Mouse (Mus musculus) adrenal gland, postnatal 36 days (tissue): ENCODE measurements around the gene Dscaml1. TPM values are rescaled to one million over a fixed set of nuclear protein-coding genes. Genes with fewer than 3 reads are reported as not detected.

Experiments
- DNase-seq, 2 experiments: peaks; one replicate each; pipeline ENCODE4 v3.0.0; 2021; ENCODE audit warnings: mixed read lengths in 1 of 2
- total RNA-seq, 2 experiments: library from RNA; stranded (reverse); gene quantifications; 2 replicates each; pipeline ENCODE4 v1.2.3; 2021

Gene Dscaml1
- total RNA-seq, 2 experiments from 2014 or later, result 0.50 to 1.4 TPM

- DNase-seq, result no peak
These were observed 352.8 kb downstream of the Dscaml1 start for GRCm38 (mm10) chr9:45779201-45779600.

DNA sequence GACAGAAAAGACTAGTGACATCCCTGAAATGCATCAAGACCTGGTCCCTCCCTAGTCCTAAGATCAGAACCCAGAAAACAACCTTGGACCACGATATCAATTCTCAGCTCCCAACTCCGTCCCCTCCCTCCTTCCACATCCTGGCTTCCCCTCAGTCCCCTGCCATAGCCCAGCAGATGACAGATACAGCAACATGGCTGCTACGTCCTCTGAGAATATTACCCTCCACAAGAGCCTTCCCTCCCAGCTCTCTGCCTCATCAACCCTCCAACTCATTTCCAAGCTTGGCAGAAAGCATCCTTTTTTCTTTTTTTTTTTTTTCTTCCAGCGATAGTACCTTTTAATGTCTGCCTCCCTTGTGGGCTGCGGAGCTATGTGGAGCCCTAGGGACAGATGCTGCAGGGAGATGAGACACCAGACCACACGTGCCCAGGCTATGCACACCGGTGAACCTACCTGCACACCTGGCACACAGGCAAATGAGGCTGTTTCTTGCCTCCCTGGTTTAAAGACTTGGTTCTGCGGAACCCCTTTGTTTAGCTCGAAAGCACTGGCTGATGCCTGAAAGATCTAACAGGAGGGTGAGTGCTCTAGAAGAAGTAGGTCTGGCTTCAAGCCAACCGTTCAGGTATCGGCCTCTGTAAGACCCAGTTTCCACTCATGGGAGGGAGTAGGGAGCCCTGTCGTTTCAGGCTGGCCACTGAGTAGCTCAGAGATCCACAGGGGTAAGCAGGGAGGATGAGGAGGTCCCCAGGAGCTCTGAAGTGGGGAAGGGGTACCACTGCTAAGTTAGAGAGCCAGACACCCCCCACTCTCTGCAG is 357.0 kb downstream of the Dscaml1 start:
- DNase-seq, result no peak

DNA sequence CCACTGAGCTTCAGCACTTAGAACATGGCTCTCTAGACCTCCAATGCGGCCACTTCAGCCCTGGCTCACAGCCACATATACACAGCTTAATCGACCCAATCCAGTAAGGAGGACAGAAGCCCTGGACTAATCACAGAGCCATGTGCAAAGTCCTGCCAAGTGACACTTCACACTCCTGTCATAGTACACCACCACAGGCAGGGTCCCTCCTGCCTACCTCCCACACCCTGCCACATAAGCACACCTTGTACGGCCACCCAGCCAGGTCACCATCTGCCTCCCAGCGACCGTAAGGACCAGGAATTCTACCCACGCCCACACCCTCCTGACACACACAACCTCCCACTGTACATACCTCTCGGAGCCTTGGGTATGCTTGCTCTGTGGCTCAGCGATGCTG is 360.6 kb downstream of the Dscaml1 start:
- no peak for DNase-seq

DNA sequence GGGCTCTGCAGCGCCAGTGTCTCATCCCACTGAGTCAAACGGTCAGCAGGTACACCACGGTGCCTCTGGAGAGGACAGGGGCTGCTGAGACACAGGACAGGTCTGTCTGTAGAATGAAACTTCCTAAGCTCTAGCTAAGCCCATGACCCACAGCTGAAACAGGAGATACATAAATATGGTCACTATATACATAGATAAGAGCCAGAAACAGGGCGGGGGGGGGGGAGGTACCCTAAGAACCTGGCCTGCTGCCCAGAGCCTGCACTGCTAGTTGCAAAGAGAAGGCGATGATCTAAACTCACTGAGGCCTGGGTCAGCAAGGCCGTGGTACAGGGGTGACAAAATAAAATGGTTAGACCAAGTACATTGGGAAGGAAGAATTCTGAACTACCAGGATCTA is 361.1 kb downstream of the Dscaml1 start:
- DNase-seq, result no peak

DNA sequence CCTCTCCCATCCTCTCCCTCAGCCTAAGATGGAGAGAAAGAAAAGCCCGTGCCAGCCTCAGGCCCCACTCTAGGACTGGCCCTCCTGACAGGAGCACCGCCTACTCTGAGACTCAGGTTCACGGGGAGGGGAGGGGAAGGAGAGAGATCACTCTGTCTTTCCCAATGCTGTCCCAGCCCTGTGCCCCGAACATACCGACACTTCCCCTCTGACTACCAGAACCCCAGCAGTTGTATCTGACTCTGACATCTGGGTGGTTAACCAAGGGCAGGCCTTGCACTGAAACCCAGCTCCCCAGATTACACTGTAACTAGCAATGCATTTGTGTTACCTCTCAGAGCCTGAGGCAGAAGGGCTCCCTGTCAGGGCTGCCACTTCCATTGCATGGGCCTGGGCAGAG is 362.0 kb downstream of the Dscaml1 start:
- no peak for DNase-seq

GRCm38 (mm10) chr9:45791456-45792142 is 365.2 kb downstream of the Dscaml1 start:
- no peak for DNase-seq

- DNase-seq, result no peak
These were observed 365.8 kb downstream of the Dscaml1 start for GRCm38 (mm10) chr9:45792235-45792634.

GRCm38 (mm10) chr9:45793697-45794096 is 367.3 kb downstream of the Dscaml1 start:
- no peak for DNase-seq

GRCm38 (mm10) chr9:45795722-45796121 is 369.3 kb downstream of the Dscaml1 start:
- no peak for DNase-seq

DNA sequence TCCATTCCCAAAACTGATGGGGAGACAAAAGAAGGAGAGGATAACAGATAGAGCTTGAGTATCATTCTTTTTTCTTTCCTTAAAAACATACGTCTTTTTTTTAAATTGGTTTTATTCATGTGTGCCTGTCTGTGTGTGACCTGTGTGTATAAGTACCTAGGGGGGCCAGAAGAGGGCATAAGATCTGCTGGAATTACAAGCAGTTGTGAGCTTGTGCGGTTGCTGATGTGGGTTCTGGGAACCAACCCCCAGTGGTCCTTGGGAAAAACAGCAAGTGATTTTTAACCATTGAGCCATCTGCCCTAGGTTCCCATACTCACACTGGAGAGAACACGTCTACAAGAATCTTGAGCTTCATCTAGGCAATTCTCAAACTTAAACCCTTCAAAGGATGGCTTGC is 370.8 kb downstream of the Dscaml1 start:
- no peak for DNase-seq

GRCm38 (mm10) chr9:45798467-45799164 is 372.2 kb downstream of the Dscaml1 start:
- DNase-seq, result peak; percentile 11 to 27

- no peak for DNase-seq
These were observed 373.0 kb downstream of the Dscaml1 start for GRCm38 (mm10) chr9:45799402-45799801.

Other genes with a start within 250 kb of the Dscaml1 start
- gene BC049352, start 244.6 kb upstream of the Dscaml1 start, total RNA-seq, result under 1 TPM in 1 of 2 experiments, not detected in 1; 0.36 TPM
- gene Tmprss4, start 222.5 kb upstream of the Dscaml1 start, total RNA-seq, result not detected
- 1 to 10 TPM; 2.4 to 2.5 TPM for gene Il10ra, start 157.5 kb upstream of the Dscaml1 start, total RNA-seq
- gene Tmprss13, start 107.5 kb upstream of the Dscaml1 start, total RNA-seq, result under 1 TPM; 0.20 to 0.23 TPM
- 100 to 1,000 TPM; 222 to 224 TPM for gene Fxyd6, start 56.4 kb upstream of the Dscaml1 start, total RNA-seq
- 1 to 10 TPM; 2.4 to 4.8 TPM for gene Fxyd2, start 27.0 kb upstream of the Dscaml1 start, total RNA-seq